Mouse (Mus musculus): ENCODE results near the gene Polr2i.
"Not testable (repeated sequence)": the region's sequence is repeated elsewhere in the genome, so short reads cannot be mapped to it uniquely, and the experiment has no call there.

The Polr2i gene

GRCm38 (mm10) chr7:30205383-30205782 is 26.4 kb upstream of the Polr2i start:
- peak; percentile 74 for DNase-seq (ENCODE audit: low spot score)

DNA sequence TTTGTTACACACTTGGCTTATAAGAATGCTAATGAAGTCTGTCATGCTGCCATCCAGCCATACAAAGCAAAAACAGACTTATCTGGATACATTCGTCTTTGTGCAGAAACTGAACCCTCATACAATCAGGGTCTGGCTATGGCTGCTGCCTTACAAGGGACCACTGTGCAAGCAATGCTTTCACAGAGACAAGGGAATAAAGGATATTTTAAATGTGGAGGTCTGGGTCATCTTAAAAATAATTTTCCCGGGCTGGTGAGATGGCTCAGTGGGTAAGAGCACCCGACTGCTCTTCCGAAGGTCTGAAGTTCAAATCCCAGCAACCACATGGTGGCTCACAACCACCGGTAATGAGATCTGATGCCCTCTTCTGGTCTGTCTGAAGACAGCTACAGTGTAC is 25.4 kb upstream of the Polr2i start:
- not testable (repeated sequence) for DNase-seq (ENCODE audit: low spot score)

DNA sequence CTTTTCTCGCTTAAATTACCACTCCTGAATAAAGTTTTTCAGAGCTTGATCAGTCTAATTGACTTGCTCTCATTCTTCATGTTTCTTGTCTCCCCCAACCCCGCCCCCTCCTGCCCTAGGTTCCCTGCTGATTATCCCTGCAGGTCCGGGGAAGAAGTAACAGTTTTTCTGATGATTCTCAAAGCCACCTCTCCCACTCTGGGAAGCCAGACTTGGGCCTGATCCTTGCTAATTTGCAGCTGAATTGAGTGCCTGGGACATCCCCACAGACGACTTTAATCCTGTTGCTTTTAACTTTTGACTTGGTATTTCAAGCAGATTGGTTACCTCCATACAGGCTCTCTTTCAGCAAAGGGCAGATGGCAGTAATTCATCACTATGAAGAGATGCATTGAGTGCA is 20.7 kb upstream of the Polr2i start:
- DNase-seq (ENCODE audit: low spot score) = no peak

DNA sequence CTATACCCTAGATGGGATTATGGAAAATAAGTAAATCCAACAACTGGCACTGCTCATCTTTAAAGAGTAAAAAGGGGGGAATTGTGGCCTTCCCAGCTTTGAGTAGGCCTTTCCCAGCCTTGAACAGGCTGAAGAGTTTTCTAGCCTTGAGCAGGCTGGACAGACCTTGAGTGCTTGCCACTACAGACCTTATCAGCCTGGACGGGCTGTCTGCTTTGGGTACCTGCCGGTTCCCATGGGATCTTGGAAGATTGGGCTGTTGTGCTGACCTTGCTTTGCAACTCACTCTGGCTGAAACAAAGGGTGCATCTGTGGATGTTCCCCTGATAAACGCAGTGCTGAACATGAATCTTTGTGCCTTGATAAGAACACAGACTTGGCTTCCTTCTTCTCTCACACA is 17.9 kb upstream of the Polr2i start:
- DNase-seq (ENCODE audit: low spot score) = no peak

GRCm38 (mm10) chr7:30215875-30216274 is 15.9 kb upstream of the Polr2i start:
- DNase-seq (ENCODE audit: low spot score) = no peak

GRCm38 (mm10) chr7:30216723-30217151 is 15.0 kb upstream of the Polr2i start:
- DNase-seq (ENCODE audit: low spot score) = peak; percentile 65

DNA sequence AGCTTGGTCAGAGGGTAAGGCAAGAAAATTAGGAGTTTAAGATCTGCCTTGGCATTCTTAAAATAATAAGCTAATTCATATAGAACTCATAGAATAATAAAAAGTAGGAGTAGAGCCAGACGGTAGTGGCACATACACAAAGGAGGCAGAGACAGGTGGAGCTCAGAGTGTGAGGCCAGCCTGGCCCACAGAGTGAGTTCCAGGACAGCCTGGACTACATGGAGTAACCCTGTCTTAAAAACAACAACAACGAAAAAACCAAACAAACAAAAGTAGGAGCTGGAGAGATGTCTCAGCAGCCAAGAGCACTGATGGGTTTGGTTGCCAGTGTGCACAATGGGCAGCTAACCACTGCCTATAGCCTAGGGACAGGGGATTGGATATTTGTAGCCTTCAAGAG is 14.5 kb upstream of the Polr2i start:
- DNase-seq (ENCODE audit: low spot score) = no peak

- DNase-seq (ENCODE audit: low spot score) = peak; percentile 29
Measured at GRCm38 (mm10) chr7:30219293-30220007, 12.3 kb upstream of the Polr2i start.

DNA sequence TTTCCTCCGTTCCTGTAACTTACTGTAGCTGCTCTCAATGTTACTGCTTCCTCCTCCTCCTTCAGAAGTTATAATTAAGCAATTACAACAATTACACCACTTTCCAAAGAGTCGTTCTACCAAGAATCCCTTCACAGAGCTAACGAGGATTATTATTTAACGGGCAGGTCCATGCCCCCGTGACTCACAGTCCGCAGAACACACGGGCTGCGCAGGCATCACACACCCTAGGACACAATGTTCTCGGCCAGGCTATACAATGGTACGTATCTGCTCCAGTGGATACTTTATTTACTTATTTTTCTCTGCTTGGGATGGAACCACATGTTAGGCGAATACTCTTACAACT is 11.8 kb upstream of the Polr2i start:
- no peak for DNase-seq (ENCODE audit: low spot score)

GRCm38 (mm10) chr7:30221433-30221832 is 10.3 kb upstream of the Polr2i start:
- no peak for DNase-seq (ENCODE audit: low spot score)

- no peak for DNase-seq (ENCODE audit: low spot score)
Measured at GRCm38 (mm10) chr7:30222205-30222604, 9.5 kb upstream of the Polr2i start.

DNA sequence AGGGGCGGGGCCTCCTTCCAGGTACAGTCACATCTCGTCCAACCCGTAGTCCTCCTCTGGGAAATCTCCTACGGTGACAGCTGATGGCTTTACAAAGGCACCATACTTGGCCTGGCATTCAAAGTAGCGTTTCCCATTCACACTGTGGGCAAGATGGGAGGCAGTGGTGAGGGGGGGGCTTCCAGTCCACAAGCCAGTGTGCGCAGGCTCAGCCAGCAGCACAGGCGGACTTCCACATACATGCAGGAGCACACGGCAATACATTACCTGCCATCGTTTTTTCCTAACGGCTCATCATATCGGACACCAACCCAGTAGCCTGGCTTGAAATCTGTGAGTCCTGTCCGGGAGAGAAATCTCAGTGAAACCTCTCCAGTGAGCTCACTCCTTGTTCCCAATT is 7.5 kb upstream of the Polr2i start:
- DNase-seq (ENCODE audit: low spot score) = no peak

- DNase-seq (ENCODE audit: low spot score) = no peak
Measured at GRCm38 (mm10) chr7:30231328-30231668, 450 bp upstream of the Polr2i start.

DNA sequence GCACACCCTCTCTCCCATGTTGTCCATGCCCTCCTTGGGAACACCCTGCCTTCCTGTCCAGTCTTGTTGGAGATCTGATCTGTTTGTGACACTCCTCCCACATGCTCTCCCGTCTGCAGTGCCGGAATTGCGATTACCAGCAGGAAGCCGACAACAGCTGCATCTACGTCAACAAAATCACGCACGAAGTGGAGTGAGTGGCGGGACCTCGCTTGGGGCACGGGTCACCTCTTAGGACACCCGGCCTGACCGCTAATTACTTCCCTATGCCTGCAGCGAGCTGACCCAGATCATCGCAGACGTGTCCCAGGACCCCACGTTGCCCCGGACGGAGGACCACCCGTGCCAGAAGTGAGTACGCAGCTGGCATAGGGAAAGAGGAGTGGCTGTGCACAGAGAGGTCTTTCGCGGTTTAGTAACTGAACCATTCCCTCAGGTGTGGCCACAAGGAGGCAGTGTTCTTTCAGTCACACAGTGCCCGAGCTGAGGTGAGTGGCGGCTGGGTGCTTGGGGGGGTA is 942 bp downstream of the Polr2i start:
- peak; percentile 60 for DNase-seq (ENCODE audit: low spot score)

DNA sequence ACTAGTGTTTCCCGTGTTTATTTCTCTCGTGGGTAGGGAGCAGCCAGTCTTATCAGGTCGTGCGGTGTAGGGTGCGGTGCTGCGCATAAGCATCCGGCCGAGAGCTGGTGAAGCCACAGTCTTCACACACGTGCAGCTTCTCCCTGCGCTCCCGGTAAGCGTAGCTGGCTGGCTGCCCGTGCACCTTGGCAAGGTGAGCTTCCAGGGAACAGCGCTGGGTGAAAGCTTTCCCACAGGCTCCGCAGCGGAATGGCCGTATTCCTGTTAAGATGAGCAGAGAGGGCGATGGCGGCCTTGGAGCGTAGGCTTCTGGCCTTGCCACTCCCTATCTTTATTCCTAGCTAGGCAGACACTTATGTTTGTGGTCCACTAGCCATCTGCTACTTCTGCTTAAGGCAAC is 1.6 kb downstream of the Polr2i start:
- peak; percentile 24 for DNase-seq (ENCODE audit: low spot score)

DNA sequence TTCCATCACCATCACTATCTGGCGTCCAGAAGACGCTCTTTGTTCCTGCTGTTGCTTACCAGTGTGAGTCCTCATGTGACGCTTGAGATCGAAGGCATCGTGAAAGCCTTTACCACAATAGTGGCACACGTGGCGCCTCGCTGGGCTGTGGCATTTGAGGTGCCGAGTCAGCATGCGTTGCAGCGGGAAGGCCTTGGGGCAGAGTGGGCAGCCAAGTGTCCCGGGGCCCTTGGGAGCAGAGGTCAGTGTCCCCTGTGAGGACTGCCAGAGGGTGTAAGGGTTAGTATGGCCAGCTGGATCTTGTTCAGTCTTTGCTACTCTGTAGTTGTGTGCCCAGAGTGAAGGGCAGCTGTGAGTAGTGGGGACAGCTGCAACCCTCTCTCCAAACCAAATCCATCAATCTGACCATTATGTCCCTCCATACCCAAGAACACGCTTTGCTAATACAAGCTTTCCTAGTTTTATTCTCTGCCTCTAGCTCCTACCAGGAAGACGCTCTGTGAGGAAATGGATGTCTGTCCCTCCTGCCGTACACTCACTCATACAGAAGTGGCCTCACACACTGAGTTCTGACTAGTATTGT is 2.6 kb downstream of the Polr2i start:
- DNase-seq (ENCODE audit: low spot score) = no peak

DNA sequence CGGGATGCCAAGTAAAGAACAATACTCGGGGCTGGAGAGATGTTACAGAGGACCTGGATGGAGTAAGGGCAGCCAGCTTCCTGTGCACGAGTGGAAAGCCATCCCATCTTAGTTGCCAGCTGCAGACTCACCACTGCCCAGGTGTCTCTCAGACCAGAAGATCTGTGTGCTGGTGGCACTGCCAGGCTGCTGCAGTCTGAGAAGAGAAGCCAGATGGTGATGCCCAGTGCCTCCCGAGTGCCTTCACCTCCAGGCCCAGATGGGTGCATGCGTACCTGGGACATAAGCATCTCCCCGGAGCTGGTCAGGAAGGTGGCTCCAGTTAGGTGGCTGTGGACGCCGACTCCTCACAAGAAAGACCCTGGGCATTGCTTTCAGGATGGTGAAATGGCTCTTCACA is 3.3 kb downstream of the Polr2i start:
- DNase-seq (ENCODE audit: low spot score) = no peak

- no peak for DNase-seq (ENCODE audit: low spot score)
Measured at GRCm38 (mm10) chr7:30235625-30236024, 3.9 kb downstream of the Polr2i start, which contains the start of gene Ovol3. Gene Ovol3 (minus strand): TSS chr7:30235725.

DNA sequence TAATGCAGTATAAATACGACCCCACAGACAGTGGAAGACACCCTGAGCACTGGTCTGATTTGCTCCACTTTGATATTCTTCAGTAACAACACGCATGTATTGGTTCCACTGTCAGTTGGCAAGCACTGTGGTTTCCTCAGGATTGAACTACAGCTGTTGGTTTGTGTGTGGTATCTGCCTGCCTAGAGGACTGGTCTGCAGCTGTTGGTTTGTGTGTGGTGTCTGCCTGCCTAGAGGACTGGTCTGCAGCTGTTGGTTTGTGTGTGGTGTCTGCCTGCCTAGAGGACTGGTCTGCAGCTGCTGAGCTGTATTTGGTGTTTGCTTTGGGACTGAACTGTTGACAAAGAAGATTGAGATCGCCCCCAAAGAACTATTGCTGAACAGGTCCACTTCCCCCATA is 5.6 kb downstream of the Polr2i start:
- DNase-seq (ENCODE audit: low spot score) = not testable (repeated sequence)

- no peak for DNase-seq (ENCODE audit: low spot score)
Measured at GRCm38 (mm10) chr7:30251956-30252954, 20.5 kb downstream of the Polr2i start.

GRCm38 (mm10) chr7:30265041-30265440 is 33.3 kb downstream of the Polr2i start:
- DNase-seq (ENCODE audit: low spot score) = no peak

DNA sequence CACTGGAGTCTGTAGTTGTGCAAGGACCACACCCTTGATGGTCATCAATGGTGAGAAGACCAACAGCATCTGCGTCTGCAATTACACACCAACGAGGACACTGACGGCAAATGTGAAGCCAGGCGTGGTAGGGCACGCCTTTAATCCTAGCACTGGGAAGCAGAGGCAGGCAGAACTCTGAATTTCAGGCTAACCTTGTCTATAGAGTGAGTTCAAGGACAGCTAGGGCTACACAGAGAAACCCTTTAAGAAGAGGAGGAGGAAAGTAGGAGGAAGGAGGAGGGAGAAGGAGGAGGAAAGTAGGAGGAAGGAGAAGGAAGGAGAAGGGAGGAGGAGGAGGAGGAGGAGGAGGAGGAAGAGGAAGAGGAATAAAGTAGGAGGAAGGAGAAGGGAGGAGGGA is 33.8 kb downstream of the Polr2i start:
- no peak for DNase-seq (ENCODE audit: low spot score)

- no peak for DNase-seq (ENCODE audit: low spot score)
Measured at GRCm38 (mm10) chr7:30265935-30266334, 34.2 kb downstream of the Polr2i start.
